Mouse (Mus musculus): ENCODE measurements around the gene Vsig10l. TPM values are rescaled to one million over a fixed set of nuclear protein-coding genes. Genes with fewer than 3 reads are reported as not detected.

The Vsig10l gene
- polyA plus RNA-seq, 1 experiment = 9.5 TPM

DNA sequence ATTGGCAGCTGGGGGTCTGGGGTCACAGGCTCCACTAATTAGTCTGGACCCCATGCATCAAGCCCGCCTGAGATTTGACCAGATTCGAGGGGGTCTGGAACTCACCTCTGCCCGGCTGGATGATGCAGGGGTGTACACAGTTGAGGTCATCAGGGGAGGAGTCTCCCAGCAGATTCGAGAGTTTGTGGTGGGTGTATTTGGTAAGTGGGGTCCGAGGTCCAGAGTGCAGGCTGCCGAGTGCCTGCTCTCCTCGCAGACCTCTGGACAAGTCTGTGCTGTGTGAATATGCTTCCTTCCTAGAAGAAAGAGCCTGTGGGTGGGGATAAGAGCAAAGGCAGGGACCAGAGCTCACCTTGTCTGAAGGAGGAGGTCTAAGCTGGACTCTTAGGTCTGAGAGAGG, 1.0 kb downstream of the Vsig10l start:
- no peak for TF ChIP-seq CTCF (IDR thresholded peaks at IDR 0.05; ENCODE audit: borderline replicate concordance, extremely low read depth, insufficient read depth, insufficient read length)
- DNase-seq (ENCODE audit: low read depth) = no peak

DNA sequence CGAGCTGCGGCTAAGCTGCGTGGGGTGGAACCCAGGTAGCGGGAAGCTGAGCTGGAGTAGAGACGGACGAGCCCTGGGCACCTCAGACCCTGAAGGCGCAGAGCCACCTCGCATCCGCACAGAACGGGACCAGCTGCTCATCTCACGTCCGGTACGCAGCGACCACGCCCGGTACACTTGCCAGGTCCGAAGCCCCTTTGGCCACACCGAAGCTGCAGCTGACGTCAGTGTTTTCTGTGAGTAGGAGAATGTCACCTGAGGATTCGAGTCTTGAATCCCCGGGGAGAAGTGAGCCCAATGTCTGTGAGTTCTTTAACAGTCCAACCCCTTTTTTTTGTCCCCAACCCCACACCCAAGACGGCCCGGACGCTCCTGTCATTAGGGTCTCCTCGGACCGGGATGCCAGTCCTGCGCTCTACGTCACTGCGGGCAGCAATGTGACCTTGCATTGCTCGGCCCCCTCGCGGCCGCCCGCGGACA, 2.0 kb downstream of the Vsig10l start:
- DNase-seq (ENCODE audit: low read depth) = no peak

DNA sequence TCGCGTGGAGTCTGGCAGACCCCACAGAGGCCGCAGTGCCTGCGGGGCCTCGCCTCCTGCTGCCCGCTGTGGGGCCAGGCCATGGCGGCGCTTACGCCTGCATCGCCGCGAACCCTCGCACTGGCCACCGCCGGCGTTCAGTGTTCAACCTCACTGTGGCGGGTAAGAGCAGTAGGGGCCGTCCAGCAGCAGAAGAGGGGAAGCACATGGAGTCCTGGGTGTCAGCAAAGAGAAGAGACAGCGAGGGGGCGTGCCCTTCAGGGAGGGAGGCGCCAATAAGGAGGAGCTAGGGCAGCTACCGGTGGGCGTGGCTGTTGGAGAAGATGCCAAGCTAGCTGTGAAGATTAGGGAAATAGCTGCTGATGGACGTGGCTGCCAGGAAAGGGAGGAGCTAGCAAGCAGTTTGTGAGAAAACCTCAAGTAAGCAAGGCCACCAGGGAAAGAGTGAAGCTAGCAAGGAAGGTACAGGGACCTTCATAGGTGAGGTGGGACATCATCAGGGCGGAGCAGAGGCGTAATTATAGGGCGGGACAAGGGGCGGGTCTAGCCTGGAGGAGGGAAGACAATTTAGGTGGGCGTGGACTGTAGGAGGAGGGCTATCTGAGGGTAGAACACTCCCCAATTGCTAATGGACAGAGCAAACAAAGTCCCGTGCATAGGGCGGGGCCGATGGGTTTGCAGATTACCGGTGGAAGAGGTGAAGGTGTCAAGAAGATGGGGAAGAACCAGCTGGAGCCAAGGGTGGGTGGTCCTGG, 2.6 kb downstream of the Vsig10l start:
- TF ChIP-seq POLR2A (IDR thresholded peaks at IDR 0.05; ENCODE audit: borderline replicate concordance, extremely low read depth, insufficient read depth, insufficient read length, poor library complexity, severe bottlenecking) (no peak), CTCF (IDR thresholded peaks at IDR 0.05; ENCODE audit: borderline replicate concordance, extremely low read depth, insufficient read depth, insufficient read length) (no peak)
- DNase-seq (ENCODE audit: low read depth) = peak; percentile 95

More for the DNA sequence above, 2.0 kb downstream of the Vsig10l start:
- no peak for TF ChIP-seq POLR2A (IDR thresholded peaks at IDR 0.05; ENCODE audit: borderline replicate concordance, extremely low read depth, insufficient read depth, insufficient read length, poor library complexity, severe bottlenecking)
- peak; percentile 33; the same call in 1 of the 2 replicates for TF ChIP-seq CTCF (IDR thresholded peaks at IDR 0.05; ENCODE audit: borderline replicate concordance, extremely low read depth, insufficient read depth, insufficient read length)

DNA sequence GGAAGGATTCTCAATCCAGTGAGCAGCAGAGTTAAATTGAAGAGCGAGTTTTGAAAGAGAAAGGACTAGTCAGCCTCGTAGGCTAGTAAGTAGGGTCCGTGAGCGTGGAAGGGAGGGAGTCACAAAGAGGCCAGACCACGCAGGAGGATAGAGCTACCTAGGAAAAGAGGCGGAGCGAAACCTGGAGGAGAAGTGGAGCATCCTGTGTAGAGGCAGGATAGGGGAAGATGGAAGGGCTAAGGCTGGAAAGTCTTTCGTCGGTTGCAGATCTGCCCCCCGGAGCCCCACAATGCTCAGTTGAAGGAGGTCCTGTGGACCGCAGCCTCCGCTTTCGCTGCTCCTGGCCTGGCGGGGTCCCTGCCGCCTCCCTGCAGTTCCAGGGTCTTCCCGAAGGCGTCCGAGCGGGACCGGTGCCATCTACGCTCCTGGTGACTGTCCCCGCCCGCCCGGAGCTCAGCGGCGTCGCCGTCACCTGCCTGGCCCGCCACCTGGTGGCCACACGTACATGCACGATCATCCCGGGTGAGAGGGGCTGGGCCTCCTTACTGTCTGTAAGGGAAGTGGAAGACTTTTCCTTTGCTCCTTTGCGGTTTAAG, 3.2 kb downstream of the Vsig10l start:
- TF ChIP-seq POLR2A (IDR thresholded peaks at IDR 0.05; ENCODE audit: borderline replicate concordance, extremely low read depth, insufficient read depth, insufficient read length, poor library complexity, severe bottlenecking) (no peak), CTCF (IDR thresholded peaks at IDR 0.05; ENCODE audit: borderline replicate concordance, extremely low read depth, insufficient read depth, insufficient read length) (peak; percentile 85)
- peak; percentile 88 for DNase-seq (ENCODE audit: low read depth)

DNA sequence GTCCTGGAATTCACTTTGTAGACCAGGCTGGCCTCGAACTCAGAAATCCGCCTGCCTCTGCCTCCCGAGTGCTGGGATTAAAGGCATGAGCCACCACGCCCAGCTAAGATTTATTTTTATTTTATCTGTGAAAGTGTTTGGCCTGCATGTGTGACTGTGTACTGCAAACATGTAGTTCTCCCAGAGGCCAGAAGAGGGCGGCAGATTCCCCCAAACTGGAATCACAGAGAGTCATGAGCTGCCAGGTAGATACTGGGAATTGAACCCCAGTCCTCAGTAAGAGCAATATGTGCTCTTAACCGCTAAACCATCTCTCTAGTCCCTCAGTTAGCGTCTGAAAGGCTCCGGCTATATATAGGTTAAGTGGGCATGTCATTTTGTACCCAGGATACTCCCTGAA, 7.4 kb downstream of the Vsig10l start:
- TF ChIP-seq POLR2A (IDR thresholded peaks at IDR 0.05; ENCODE audit: borderline replicate concordance, extremely low read depth, insufficient read depth, insufficient read length, poor library complexity, severe bottlenecking) = no peak
- peak; percentile 72 for TF ChIP-seq CTCF (IDR thresholded peaks at IDR 0.05; ENCODE audit: borderline replicate concordance, extremely low read depth, insufficient read depth, insufficient read length)
- peak; percentile 40 for DNase-seq (ENCODE audit: low read depth)

DNA sequence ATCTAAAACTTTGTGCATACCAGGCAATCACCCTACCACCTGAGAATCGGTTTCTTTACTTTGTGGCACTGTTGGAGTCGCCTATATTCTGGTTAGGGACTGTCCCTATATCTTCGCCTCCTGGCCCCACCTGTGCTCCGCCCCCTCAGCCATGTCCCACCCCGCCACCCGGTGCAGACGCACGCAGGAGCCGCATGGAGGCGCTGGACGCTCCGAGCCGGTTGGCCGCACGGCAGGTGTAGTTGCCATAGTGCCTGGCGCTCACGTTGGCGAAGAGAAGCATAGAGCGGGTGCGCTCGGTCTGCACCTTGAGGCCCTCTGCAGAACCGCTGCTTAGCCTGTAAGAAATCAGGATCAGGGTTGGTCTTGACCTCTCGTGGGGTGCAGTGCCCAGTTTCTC, 12.8 kb downstream of the Vsig10l start:
- no peak for DNase-seq (ENCODE audit: low read depth)
- no peak for TF ChIP-seq CTCF (IDR thresholded peaks at IDR 0.05; ENCODE audit: borderline replicate concordance, extremely low read depth, insufficient read depth, insufficient read length)
- no peak for TF ChIP-seq POLR2A (IDR thresholded peaks at IDR 0.05; ENCODE audit: borderline replicate concordance, extremely low read depth, insufficient read depth, insufficient read length, poor library complexity, severe bottlenecking)

DNA sequence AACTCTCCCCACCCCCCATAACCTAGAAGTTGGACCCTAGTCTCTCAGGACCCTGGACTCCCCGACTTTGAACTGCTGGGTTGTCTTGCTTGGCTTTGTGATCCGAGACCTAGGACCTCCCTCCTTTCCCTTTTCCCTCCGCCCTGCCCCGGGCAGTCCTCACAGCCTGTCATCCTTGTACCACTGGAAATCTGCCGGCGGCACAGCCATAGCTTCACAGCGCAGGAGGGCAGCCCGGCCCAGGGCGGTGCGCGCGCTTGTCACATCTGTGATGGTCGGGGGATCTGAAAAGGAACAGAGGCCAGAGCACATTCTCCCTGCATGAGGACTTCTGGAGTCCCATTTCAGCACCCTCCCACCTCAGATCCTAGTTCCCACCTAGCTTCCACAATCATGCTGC, 13.4 kb downstream of the Vsig10l start:
- TF ChIP-seq CTCF (IDR thresholded peaks at IDR 0.05; ENCODE audit: borderline replicate concordance, extremely low read depth, insufficient read depth, insufficient read length) (no peak), POLR2A (IDR thresholded peaks at IDR 0.05; ENCODE audit: borderline replicate concordance, extremely low read depth, insufficient read depth, insufficient read length, poor library complexity, severe bottlenecking) (no peak)
- DNase-seq (ENCODE audit: low read depth) = no peak

DNA sequence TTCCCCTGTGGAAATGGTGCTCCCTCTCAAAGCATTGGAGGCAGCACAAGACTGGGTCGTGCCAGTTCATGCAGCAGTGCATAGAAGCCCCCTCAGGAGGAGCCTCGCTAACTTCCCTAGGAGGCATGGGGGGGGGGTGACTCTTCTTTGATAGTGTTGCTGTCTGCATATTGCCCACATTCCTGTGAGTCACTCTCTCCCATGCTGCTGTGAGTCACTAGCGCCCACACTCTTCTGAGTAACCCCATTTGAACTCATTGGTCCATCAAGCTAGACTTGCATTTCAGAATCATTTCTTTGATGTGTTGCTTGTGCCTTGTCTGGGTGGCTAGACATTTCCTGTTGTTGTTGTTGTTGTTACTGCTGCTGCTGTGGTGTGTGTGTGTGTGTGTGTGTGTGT, 18.2 kb downstream of the Vsig10l start:
- TF ChIP-seq CTCF (IDR thresholded peaks at IDR 0.05; ENCODE audit: borderline replicate concordance, extremely low read depth, insufficient read depth, insufficient read length) (no peak), POLR2A (IDR thresholded peaks at IDR 0.05; ENCODE audit: borderline replicate concordance, extremely low read depth, insufficient read depth, insufficient read length, poor library complexity, severe bottlenecking) (no peak)
- DNase-seq (ENCODE audit: low read depth) = no peak

DNA sequence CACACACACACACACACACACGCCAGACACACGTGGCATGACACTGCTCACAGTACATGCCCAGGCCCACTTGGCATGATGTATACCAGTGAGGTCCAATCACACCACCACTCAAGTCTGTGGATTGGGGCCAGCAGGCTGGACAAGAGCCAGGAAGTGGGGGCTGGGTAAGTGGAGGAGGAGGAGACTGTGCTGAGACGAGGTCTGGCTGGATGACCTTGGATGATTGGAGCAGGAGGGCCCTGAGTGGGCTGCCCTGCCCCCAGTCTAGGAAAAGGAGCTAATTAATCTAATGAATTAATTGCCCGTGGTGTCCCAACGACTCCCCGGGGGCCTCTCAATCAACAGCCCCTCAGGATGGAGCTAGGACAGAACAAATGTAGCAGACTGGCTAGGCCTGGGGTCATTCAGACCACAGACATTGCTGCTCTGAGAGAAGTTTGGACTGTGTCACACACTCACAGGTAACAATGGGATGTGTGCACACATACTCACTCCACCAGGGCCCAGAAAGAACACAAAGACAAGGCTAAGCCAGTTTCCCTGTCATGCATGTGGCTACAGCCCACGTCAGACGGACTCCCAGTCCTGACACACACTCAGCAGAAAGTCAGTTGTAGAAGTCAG, 19.3 kb downstream of the Vsig10l start:
- TF ChIP-seq POLR2A (IDR thresholded peaks at IDR 0.05; ENCODE audit: borderline replicate concordance, extremely low read depth, insufficient read depth, insufficient read length, poor library complexity, severe bottlenecking) (no peak), CTCF (IDR thresholded peaks at IDR 0.05; ENCODE audit: borderline replicate concordance, extremely low read depth, insufficient read depth, insufficient read length) (no peak)
- DNase-seq (ENCODE audit: low read depth) = peak; percentile 80

DNA sequence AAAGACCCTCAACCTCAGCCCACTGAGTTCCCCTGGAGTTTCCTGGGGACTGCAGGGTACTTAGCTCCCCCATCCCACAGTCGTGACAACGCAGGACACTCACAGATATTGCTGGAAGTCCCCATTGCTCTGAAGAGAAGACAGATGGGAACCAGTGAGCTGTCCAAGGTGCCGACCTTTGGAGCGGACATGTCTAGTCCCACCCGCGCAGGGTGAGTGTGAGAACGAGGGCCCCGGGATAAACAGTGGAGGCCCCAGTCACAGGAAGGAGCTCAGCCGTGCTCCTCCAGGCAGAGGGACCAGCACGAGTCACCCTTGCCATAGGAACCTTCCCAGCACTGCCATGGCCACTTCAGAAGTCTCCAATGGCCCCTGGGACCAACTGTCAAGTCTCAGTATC, 20.3 kb downstream of the Vsig10l start:
- no peak for DNase-seq (ENCODE audit: low read depth)
- TF ChIP-seq CTCF (IDR thresholded peaks at IDR 0.05; ENCODE audit: borderline replicate concordance, extremely low read depth, insufficient read depth, insufficient read length) (no peak), POLR2A (IDR thresholded peaks at IDR 0.05; ENCODE audit: borderline replicate concordance, extremely low read depth, insufficient read depth, insufficient read length, poor library complexity, severe bottlenecking) (no peak)

DNA sequence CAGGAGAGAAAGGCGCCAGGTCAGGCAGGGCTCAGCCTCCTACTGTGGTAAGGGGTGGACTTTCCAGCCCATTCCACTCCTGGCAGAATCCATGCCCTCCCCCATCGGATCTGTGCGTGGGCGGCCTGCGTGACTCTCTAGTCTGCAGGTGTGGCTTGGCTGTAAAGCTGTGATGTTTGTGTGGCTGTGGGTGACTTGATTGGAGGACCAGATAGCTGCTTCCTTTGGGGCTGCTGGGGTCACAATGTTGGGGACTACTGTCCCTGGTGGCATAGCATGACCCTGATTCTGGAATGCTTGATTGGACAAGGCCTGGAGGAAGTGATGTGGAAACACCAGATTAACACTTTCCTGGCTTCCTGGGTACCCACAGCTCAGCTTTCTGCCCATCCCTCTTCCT, 25.7 kb downstream of the Vsig10l start:
- DNase-seq (ENCODE audit: low read depth) = peak; percentile 9
- TF ChIP-seq CTCF (IDR thresholded peaks at IDR 0.05; ENCODE audit: borderline replicate concordance, extremely low read depth, insufficient read depth, insufficient read length) = no peak
- TF ChIP-seq POLR2A (IDR thresholded peaks at IDR 0.05; ENCODE audit: borderline replicate concordance, extremely low read depth, insufficient read depth, insufficient read length, poor library complexity, severe bottlenecking) = no peak
